Comparison of ENCODE assay signal across 8 mouse cellular contexts in the genomic region with DNA sequence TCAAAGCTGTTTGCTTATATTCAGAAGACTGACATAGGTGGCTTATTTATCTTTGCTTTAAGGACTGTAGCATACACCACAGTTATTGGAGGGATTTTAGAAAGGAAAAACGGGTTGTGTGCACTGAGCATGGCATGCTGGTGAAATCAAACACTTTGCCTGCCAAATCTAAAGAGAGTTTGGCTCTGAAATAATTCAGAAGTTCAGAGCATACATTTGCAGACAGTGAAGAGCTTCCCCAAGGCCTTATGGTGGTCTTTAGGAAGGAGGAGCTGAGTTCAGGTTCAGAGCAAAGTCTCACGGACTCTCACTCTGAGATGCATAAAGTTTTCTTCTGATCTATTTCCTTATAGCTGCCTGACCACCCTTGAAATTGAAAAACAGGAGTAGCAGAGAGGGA. TPM values are rescaled to one million over a fixed set of nuclear protein-coding genes. Genes with fewer than 3 reads are reported as not detected.
DNase-seq lines count a peak whose midpoint lies in the region; ATAC-seq lines count a peak whose summit lies in the region.

A gene (plus strand): TSS at position 301 of the 400 bp plus-strand sequence.

- WGBS in kidney, embryonic 14.5 days, result 39% methylated on average over 2 of the region's 2 CpGs
- 39% methylated on average over 2 of the region's 2 CpGs for WGBS in embryonic facial prominence, embryonic 14.5 days
- WGBS in intestine, embryonic 16.5 days, result 35% methylated on average over 2 of the region's 2 CpGs
- WGBS in midbrain, embryonic 12.5 days, result 46% methylated on average over 2 of the region's 2 CpGs

- peak within 1 kb of the TSS; percentile 94 for H3K4me2 ChIP-seq in kidney, embryonic 14.5 days (replicated peaks; ENCODE audit: low read depth, low read length)
- H3K4me2 ChIP-seq in embryonic facial prominence, embryonic 14.5 days (ENCODE audit: low read depth, low read length), result peak within 1 kb of the TSS; percentile 85
- peak within 1 kb of the TSS; percentile 95 for H3K4me2 ChIP-seq in intestine, embryonic 16.5 days (ENCODE audit: low read depth, low read length)
- peak within 1 kb of the TSS; percentile 92 for H3K4me2 ChIP-seq in midbrain, embryonic 12.5 days (replicated peaks)

- no peaks in the 10 kb centered on the region for H3K36me3 ChIP-seq in kidney, embryonic 14.5 days (ENCODE audit: control insufficient read depth, insufficient read depth, low read length)
- H3K36me3 ChIP-seq in embryonic facial prominence, embryonic 14.5 days (ENCODE audit: control insufficient read depth, insufficient read depth, low read length), result no peaks in the 10 kb centered on the region
- no peaks in the 10 kb centered on the region for H3K36me3 ChIP-seq in intestine, embryonic 16.5 days (ENCODE audit: control insufficient read depth, insufficient read depth, low read length)
- no peaks in the 10 kb centered on the region for H3K36me3 ChIP-seq in midbrain, embryonic 12.5 days

- H3K4me3 ChIP-seq in kidney, embryonic 14.5 days (ENCODE audit: low read length), result peak within 1 kb of the TSS; percentile 39
- peak within 1 kb of the TSS; percentile 49 for H3K4me3 ChIP-seq in embryonic facial prominence, embryonic 14.5 days (ENCODE audit: low read depth, low read length)
- peak within 1 kb of the TSS; percentile 54 for H3K4me3 ChIP-seq in intestine, embryonic 16.5 days (ENCODE audit: low read length)
- peak within 1 kb of the TSS; percentile 64 for H3K4me3 ChIP-seq in midbrain, embryonic 12.5 days

- no peak for DNase-seq in kidney, postnatal 25 days
- no peak for DNase-seq in embryonic facial prominence, embryonic 14.5 days (ENCODE audit: low spot score)
- DNase-seq in thymus, postnatal 36 days, result no peak
- DNase-seq in thymus, postnatal 4 days, result no peak
- DNase-seq in c-Kit-positive CD71-positive TER-119-positive erythroid progenitor cells, embryonic 14.5 days (ENCODE audit: low spot score), result no peak

- no peaks in the 10 kb centered on the region for H3K27me3 ChIP-seq in kidney, embryonic 14.5 days (ENCODE audit: control insufficient read depth, insufficient read depth, low read length)
- H3K27me3 ChIP-seq in embryonic facial prominence, embryonic 14.5 days (replicated peaks; ENCODE audit: control insufficient read depth, insufficient read depth, low read length), result peaks cover 8% of the 10 kb centered on the region; the same call in 1 of the 2 replicates
- no peaks in the 10 kb centered on the region for H3K27me3 ChIP-seq in intestine, embryonic 16.5 days (replicated peaks; ENCODE audit: control insufficient read depth, insufficient read depth, low read length)
- H3K27me3 ChIP-seq in midbrain, embryonic 12.5 days, result peaks cover 4% of the 10 kb centered on the region; the same call in 1 of the 2 replicates

- H3K27ac ChIP-seq in kidney, embryonic 14.5 days (ENCODE audit: low read depth, low read length), result no peak within 1 kb of the TSS
- no peak within 1 kb of the TSS for H3K27ac ChIP-seq in embryonic facial prominence, embryonic 14.5 days (replicated peaks; ENCODE audit: low read depth, low read length)
- H3K27ac ChIP-seq in intestine, embryonic 16.5 days (ENCODE audit: low read length), result no peak within 1 kb of the TSS
- peak within 1 kb of the TSS; percentile 66 for H3K27ac ChIP-seq in midbrain, embryonic 12.5 days (replicated peaks)

- H3K9me3 ChIP-seq in kidney, embryonic 14.5 days (ENCODE audit: control insufficient read depth, low read length), result no peaks in the 10 kb centered on the region
- no peaks in the 10 kb centered on the region for H3K9me3 ChIP-seq in embryonic facial prominence, embryonic 14.5 days (ENCODE audit: control insufficient read depth, low read length)
- no peaks in the 10 kb centered on the region for H3K9me3 ChIP-seq in intestine, embryonic 16.5 days (ENCODE audit: control insufficient read depth, low read length)
- no peaks in the 10 kb centered on the region for H3K9me3 ChIP-seq in midbrain, embryonic 12.5 days

- no peak for ATAC-seq in kidney, embryonic 14.5 days (ENCODE audit: low FRiP score, low TSS enrichment)
- ATAC-seq in embryonic facial prominence, embryonic 14.5 days (ENCODE audit: low read depth), result no peak
- ATAC-seq in intestine, embryonic 16.5 days, result peak; percentile 45
- no peak for ATAC-seq in midbrain, embryonic 12.5 days (ENCODE audit: low FRiP score, low read depth)

- H3K4me1 ChIP-seq in kidney, embryonic 14.5 days (ENCODE audit: control insufficient read depth, insufficient read depth, low read length), result 0 out of 2 replicates have a peak, but pooled peaks cover 2% of the 10 kb centered on the region
- H3K4me1 ChIP-seq in embryonic facial prominence, embryonic 14.5 days (ENCODE audit: control insufficient read depth, insufficient read depth, low read length), result no peaks in the 10 kb centered on the region
- H3K4me1 ChIP-seq in intestine, embryonic 16.5 days (ENCODE audit: control insufficient read depth, insufficient read depth, low read length), result peaks cover 7% of the 10 kb centered on the region
- H3K4me1 ChIP-seq in midbrain, embryonic 12.5 days, result no peaks in the 10 kb centered on the region

- peak within 1 kb of the TSS; percentile 38 for H3K9ac ChIP-seq in kidney, embryonic 14.5 days (ENCODE audit: low read depth, low read length)
- H3K9ac ChIP-seq in embryonic facial prominence, embryonic 14.5 days (ENCODE audit: low read depth, low read length), result peak within 1 kb of the TSS; percentile 56
- H3K9ac ChIP-seq in intestine, embryonic 16.5 days (ENCODE audit: low read depth, low read length), result peak within 1 kb of the TSS; percentile 63
- H3K9ac ChIP-seq in midbrain, embryonic 12.5 days (replicated peaks), result peak within 1 kb of the TSS; percentile 75

RNA-seq across cellular contexts. Expression of the gene that starts here (rescaled TPM):
- polyA plus RNA-seq in kidney, embryonic 14.5 days (2014; fragmentation: Nextera tagmentation; extraction: Ambion mirVana), result 2.0 TPM in 2 replicates
- 18.5 and 20.5 TPM in 2 replicates for polyA plus RNA-seq in embryonic facial prominence, embryonic 14.5 days (2014; fragmentation: Nextera tagmentation; extraction: Ambion mirVana)
- 10.8 and 11.7 TPM in 2 replicates for polyA plus RNA-seq in intestine, embryonic 16.5 days (2015; fragmentation: Nextera tagmentation; extraction: Ambion mirVana)
- 14.9 and 18.1 TPM in 2 replicates for polyA plus RNA-seq in midbrain, embryonic 12.5 days (2016; fragmentation: Nextera tagmentation; extraction: Ambion mirVana)
